Mouse (Mus musculus): ENCODE data around the gene Hs3st6.

DNA sequence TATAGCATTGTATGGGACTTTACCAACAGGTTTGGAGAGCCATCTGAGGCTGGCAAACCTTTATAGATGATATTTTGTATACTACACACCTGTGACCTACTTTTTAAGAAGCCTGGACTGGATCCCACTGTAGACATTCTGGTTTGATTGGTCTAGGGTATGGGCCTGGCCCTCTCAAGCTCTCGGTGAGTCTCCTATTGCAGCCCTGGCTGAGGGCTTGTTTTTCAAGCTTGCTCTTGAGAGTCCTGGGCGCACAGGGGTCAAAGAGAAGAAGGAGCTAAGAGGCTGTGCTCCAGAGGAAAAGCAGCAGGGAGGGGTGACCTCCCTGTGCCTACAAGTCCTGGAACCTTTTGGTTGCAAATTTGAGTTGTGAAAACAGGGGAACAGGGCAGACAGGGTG lies 24.3 kb downstream of the Hs3st6 start:
- TF ChIP-seq HCFC1 (IDR thresholded peaks at IDR 0.05; ENCODE audit: borderline replicate concordance, insufficient read depth, low read length): no peak
- TF ChIP-seq CHD2 (IDR thresholded peaks at IDR 0.05; ENCODE audit: low read depth, low read length): no peak
- no peak for TF ChIP-seq ZNF384 (IDR thresholded peaks at IDR 0.05; ENCODE audit: low read depth, low read length)

All from ES-E14 (cell line).